Mouse (Mus musculus) induced T-regulatory cell, adult 2 months (primary cell): ENCODE data around the gene Olfr1383.
"Not testable (repeated sequence)": the region's sequence is repeated elsewhere in the genome, so short reads cannot be mapped to it uniquely, and the experiment has no call there.

Source experiments
- DNase-seq: peaks from one replicate; pipeline ENCODE4 v3.0.0-alpha.2; 2012; ENCODE audit warnings: low read depth

The Olfr1383 gene

GRCm38 (mm10) chr11:49519348-49519747 lies at the start of gene Olfr1383:
Gene Olfr1383 (plus strand): TSS chr11:49519648.
- DNase-seq = no peak

GRCm38 (mm10) chr11:49485973-49486372 lies 33.5 kb upstream of the Olfr1383 start:
- DNase-seq = no peak

- DNase-seq = not testable (repeated sequence)
These were observed 30.7 kb upstream of the Olfr1383 start, which contains the start of gene Olfr1385 for GRCm38 (mm10) chr11:49488770-49489169. Gene Olfr1385 (plus strand): TSS chr11:49489070.

DNA sequence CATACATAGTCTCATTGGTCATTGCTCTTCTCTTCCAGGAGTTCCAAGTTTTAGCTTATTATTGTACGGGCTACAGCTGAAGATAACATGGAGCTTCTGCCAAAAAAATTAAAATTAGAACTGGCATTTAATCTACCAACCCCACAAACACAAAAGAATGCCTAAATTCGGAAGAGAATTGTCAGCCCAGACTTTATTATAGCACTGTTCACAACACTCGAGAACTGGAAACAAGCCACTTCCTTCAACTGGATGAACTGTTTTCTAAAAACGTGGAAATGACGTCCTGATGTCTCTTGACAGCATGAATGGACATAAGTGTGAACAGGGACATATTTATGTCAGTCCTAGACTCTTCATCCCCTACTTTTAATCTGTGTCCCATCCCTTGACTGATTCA lies 1.4 kb upstream of the Olfr1383 start:
- no peak for DNase-seq

- no peak for DNase-seq
These were observed 8.5 kb downstream of the Olfr1383 start, which contains the start of gene Olfr1382 for GRCm38 (mm10) chr11:49527947-49528346. Gene Olfr1382 (plus strand): TSS chr11:49528247.

- no peak for DNase-seq
These were observed 13.3 kb downstream of the Olfr1383 start for GRCm38 (mm10) chr11:49532761-49533160.

DNA sequence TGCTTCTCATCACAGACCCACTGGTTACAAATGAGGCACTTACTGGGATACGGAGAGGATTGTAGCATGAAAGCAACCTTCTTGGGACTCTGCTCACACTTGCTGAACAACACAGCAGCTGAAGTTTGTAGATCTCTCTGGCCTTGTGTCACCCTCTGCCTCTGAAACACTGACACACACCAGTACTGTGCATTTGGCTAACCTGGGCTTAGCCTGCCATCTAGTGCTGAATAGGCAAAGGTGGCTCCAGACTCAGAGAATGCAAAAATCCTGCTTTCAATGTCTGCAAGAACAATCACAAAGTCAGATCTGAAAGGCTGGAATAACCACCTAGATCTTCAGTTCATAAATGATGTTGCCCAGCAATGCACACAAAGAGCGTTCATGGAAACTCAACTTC lies 17.2 kb downstream of the Olfr1383 start:
- DNase-seq = not testable (repeated sequence)

DNA sequence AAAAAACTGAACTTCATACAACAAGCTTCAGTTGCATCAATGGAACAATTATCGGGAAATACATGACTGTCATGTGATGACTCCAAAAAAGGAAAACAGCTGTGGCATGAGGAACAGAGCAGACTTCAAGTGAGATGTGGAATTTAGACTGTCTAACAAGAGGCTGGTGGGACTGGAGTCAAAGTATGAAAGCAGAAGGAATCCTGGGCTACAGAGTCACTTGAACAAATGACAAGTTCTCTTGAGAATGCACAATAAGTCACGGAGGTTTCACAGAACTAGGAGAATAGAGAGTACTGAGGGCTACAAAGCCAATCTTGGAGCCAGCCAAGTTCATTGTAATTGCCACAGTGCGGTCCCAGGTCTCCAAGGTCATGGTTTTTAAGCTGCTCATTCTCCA lies 23.7 kb downstream of the Olfr1383 start, which contains the start of gene Olfr1381:
TSS of gene Olfr1381 (plus strand) at position 301 of the 400 bp plus-strand sequence.
- DNase-seq = not testable (repeated sequence)

DNA sequence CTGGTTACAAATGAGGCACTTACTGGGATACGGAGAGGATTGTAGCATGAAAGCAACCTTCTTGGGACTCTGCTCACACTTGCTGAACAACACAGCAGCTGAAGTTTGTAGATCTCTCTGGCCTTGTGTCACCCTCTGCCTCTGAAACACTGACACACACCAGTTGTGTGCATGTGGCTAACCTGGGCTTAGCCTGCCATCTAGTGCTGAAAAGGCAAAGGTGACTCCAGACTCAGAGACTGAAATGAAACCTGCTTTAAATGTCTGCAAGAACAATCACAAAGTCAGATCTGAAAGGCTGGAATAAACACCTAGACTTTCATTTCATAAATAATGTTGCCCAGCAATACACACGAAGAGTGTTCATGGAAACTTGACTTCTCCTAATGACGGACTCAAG lies 34.6 kb downstream of the Olfr1383 start:
- DNase-seq = peak; percentile 2

DNA sequence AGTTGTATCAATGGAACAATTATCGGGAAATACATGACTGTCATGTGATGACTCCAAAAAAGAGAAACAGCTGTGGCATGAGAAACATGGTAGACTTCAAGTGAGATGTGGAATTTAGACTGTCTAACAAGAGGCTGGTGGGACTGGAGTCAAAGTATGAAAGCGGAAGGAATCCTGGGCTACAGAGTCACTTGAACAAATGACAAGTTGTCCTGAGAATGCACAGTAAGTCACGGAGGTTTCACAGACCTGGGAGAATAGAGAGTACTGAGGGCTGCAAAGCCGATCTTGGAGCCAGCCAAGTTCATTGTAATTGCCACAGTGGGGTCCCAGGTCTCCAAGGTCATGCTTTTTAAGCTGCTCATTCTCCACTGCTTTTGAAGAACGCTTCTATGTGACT lies 37.1 kb downstream of the Olfr1383 start, which contains the start of gene Olfr1380:
TSS of gene Olfr1380 (plus strand) at position 301 of the 400 bp plus-strand sequence.
- not testable (repeated sequence) for DNase-seq

GRCm38 (mm10) chr11:49575054-49575453 lies 55.6 kb downstream of the Olfr1383 start:
- peak; percentile 43 for DNase-seq
